Mouse (Mus musculus): ENCODE measurements around the gene Apaf1. TPM values are rescaled to one million over a fixed set of nuclear protein-coding genes. Genes with fewer than 3 reads are reported as not detected.
A peak's percentile ranks its signal among the peaks of the same experiment; 100 is the strongest.

Gene Apaf1
- total RNA-seq, 2 experiments from 2014 or later = 14.0 to 15.6 TPM

GRCm38 (mm10) chr10:90974084-90974483 is 108.5 kb downstream of the Apaf1 start:
- no peak for DNase-seq

DNA sequence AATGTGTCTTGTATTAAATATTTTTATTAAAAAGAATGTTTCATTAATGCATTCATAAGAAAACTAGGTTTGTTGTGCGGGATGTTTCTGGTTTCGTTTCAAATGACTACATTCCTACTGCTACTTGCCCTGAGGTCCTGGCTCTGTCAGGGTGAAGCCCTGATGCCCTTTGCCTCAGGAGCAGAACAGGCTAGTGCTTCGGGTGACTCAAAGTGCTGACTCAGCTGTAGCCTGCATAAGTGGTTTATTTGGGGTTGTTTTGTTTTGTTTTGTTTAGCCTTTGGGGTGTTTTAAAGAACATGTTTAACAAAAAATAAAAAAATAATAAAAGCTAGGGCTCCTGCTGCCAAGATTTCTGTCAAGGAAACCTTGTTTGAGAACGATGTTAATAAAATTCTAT is 112.0 kb downstream of the Apaf1 start:
- DNase-seq = no peak

GRCm38 (mm10) chr10:90969355-90970174 is 113.0 kb downstream of the Apaf1 start:
- DNase-seq = peak in 1 of 2 experiments; percentile 34

GRCm38 (mm10) chr10:90968247-90968646 is 114.3 kb downstream of the Apaf1 start:
- no peak for DNase-seq

- DNase-seq = peak; percentile 82 to 86
These were observed 115.7 kb downstream of the Apaf1 start for GRCm38 (mm10) chr10:90966821-90967220.

DNA sequence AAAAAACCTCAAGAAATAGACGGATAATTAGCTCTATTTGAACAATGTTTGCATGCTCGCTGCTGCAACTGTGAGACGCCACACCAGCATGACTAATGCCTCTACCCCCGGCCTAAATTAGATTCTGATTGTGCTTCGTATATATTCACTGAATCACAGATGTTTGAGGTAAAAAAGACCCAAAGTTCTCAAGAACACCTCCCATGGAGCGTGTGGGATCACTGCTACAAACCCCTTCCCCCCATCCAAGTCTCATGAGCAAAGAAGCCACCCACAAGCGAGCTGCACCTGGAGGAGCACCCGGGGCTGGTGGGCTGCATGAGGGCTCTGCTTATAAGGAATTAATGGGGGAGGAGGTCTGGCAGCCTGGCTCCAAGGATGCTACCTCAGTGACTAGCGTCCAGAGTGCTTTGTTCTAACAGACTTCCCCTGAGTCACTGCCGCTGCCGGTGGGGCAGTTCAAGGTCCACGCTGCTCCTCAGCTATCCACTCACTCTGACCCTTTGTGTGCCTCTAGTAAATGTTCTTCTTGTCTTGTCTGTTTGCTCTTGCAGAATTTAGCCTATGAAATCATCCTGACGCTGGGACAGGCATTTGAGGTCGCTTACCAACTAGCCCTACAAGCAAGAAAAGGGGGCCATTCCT is 116.8 kb downstream of the Apaf1 start:
- DNase-seq = peak in 1 of 2 experiments; percentile 32

DNA sequence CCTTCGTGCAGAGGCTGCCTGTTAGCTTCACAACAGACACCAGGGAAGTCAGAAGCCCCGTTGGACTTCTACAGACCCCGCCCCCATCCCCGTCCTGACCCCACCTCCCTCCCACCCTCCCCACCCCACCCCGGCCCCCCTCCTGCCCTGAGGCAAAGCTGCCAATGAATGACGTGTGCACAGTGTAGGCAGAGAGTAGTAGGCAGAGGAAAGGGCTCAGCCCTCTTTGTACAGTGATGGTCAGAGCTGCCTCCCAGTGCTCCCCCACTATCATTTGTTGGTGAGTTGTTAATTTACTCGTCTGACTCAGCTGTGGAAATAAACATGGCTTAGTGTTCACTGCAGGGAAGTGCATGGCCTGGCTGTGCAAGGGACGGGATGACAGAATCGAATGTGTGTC is 118.1 kb downstream of the Apaf1 start:
- DNase-seq = no peak

DNA sequence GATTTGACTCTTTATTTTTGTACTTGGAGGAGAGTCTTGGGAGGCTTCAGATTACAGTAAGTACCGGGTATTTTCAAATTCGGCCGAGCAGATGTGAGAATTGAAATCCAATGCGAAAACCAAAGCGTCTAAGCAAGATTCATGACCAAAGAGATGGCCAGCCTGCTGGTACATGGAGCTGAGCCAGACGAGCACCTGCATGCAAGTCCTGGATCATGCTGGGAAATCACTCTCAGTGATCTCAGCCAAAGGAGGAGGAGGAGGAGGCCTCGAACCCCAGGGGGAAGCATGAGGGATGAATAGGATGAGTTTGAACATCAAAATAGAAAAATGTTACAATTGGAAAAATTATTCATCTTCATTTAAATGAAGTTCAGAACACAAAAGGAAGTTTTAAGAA is 122.2 kb downstream of the Apaf1 start:
- no peak for DNase-seq

DNA sequence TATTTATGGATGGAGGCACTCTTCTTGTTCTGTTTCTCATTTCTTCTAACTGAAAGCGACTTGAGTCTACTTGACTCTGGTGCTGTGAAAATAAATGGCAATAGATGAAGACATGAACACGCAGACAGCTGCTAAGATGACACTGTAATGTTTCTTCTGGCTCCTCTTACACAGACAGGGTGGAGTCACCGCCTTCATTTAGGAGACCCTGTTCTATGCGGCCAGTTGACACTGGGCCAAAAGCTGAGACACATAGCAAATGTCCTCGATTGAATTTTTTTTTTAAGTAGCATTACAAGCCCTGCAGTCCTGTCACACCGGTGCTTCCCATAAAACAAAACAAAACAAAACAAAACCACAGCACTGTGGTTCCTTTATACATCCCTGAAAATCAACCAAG is 128.7 kb downstream of the Apaf1 start:
- DNase-seq = no peak

DNA sequence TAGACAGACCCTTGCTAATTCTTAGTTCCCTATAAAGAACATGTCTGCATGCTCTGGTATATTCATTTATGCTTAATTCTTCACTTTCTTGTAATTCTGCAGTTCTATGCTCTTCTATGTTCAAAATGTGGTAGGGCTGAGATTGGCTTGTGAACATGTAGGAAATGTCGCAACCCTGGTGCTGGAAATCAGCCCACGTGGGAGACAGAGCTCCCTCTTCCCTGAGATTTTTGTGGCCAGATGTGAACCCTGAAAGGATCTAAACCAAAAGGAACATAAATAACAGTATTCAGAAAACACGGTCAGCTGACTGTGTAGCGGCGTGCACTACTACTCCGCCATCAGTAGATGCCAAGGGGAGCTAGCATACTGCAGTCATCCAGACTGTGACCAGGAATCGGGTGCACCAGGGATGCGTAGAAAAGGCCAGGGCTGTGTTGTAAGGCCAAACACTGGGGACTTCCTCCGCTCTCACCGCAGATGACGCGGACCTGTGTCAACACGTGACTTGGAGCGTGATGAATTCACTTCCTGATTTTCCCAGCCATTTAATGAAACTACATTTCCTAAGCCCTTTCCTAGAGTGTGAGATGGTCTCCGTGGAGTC is 129.4 kb downstream of the Apaf1 start:
- no peak for DNase-seq

DNA sequence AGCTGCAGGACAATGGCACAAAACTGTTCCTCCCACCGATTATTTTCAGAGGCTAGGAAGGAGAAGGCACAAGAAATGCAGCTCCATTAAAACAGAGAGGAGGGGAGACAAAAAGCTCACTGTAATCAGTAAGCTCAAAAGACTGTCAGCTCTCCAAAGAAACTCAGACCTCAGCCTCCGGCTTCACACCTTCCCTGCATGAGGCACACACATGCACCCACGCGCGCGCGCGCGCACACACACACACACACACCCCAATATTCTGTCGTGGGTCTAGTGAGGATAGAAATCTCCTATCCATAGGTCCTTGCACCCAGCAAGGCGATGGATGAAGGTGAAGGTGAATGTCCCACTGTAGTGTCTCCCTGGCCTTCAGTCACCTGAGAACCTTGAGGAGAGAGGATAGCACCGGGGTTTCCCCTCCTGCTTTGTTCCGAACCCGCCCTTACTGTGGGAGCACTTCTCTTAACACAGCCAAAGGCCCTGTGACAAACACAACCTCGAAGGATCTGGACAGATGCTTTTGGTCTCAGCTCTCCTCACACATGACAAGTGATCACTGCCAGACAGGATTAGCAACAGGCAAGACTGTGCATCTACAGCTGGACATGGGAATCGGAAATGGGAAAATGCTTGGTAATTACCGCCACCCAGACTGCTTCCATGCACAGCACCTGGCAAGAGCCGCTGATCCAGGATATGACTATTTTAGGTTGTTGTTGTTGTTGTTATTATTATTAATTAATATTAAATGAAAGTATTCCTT is 134.8 kb downstream of the Apaf1 start:
- no peak for DNase-seq

DNA sequence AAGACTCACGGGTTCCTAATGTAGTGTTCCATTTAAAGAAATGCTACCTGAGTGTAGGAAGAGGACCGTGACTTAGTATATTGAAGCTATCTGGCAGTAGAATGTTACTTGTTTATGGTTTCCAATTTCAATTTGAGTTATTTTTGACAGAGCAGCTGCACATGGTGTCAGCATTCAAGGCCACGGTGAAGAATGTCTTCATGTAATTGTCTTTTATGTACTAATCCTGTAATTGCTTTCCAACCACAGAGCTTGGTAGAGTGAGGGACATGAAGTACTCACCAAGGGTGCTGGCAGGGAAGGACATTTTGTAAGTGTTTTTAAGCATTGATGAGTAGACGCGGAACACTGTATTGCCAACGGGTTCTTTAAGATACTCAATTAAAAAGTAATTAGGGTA is 135.5 kb downstream of the Apaf1 start:
- DNase-seq = no peak

- DNase-seq = no peak
These were observed 140.4 kb downstream of the Apaf1 start for GRCm38 (mm10) chr10:90942001-90942700.

- no peak for DNase-seq
These were observed 141.7 kb downstream of the Apaf1 start for GRCm38 (mm10) chr10:90940521-90941520.

Other genes with a start within 250 kb of the Apaf1 start
- gene Ikbip, start 170 bp upstream of the Apaf1 start, total RNA-seq (2021) = 10 to 100 TPM; 16.7 to 17.9 TPM
- gene Slc25a3, start 41.3 kb upstream of the Apaf1 start, total RNA-seq (2021) = 100 to 1,000 TPM; 499 to 538 TPM
- gene Tmpo, start 98.5 kb upstream of the Apaf1 start, total RNA-seq (2021) = 10 to 100 TPM; 38.8 to 41.2 TPM

All from layer of hippocampus, postnatal 36 days (tissue).